Mouse (Mus musculus) heart, embryonic 15.5 days (tissue): Measurements from ENCODE around the gene Pafah1b3. TPM values are rescaled to one million over a fixed set of nuclear protein-coding genes. Genes with fewer than 3 reads are reported as not detected.

ENCODE experiments used
- ATAC-seq: fragments of 200-750 bp; cut with Nextera tagmentation; replicated peaks from 2 replicates; pipeline ENCODE4 v1.8.0; 2017; ENCODE audit warnings: low read depth, moderate TSS enrichment; ENCODE audit not compliant: insufficient number of reproducible peaks, insufficient read depth, low FRiP score
- H3K27ac ChIP-seq: fragments of 300-500 bp; sonication (generic); 2 replicates; pipeline ENCODE4 v1.5.1; 2015; ENCODE audit warnings: mild to moderate bottlenecking, inconsistent platforms
- H3K27me3 ChIP-seq: fragments of 300-500 bp; sonication (generic); 2 replicates; pipeline ENCODE4 v1.6.1; 2015; ENCODE audit warnings: inconsistent platforms
- H3K36me3 ChIP-seq: fragments of 300-500 bp; sonication (generic); 2 replicates; pipeline ENCODE4 v1.6.1; 2015; ENCODE audit warnings: mild to moderate bottlenecking, inconsistent platforms
- H3K4me1 ChIP-seq: fragments of 300-500 bp; sonication (generic); replicated peaks from 2 replicates; pipeline ENCODE4 v1.6.1; 2015; ENCODE audit warnings: inconsistent platforms
- H3K4me2 ChIP-seq: fragments of 300-500 bp; sonication (generic); 2 replicates; pipeline ENCODE4 v1.6.1; 2015; ENCODE audit warnings: inconsistent platforms, mild to moderate bottlenecking, moderate library complexity
- H3K4me3 ChIP-seq: fragments of 300-500 bp; sonication (generic); 2 replicates; pipeline ENCODE4 v1.5.1; 2015; ENCODE audit warnings: mild to moderate bottlenecking, inconsistent platforms
- H3K9ac ChIP-seq: fragments of 300-500 bp; sonication (generic); 2 replicates; pipeline ENCODE4 v1.6.1; 2015; ENCODE audit warnings: mild to moderate bottlenecking, inconsistent platforms
- H3K9me3 ChIP-seq: fragments of 300-500 bp; sonication (generic); replicated peaks from 2 replicates; pipeline ENCODE4 v1.6.1; 2016; ENCODE audit warnings: inconsistent platforms
- WGBS: fragments of 180-500 bp; shearing (Covaris S2); methylation state at CpG from one replicate; pipeline ENCODE4 v1.1.7; 2015; ENCODE audit warnings: mixed read lengths; 5-methylcytosine and 5-hydroxymethylcytosine counted together
- polyA plus RNA-seq: library from polyadenylated mRNA; unstranded; fragments of >200 nt; fragmentation: Nextera tagmentation; extraction: Ambion mirVana; gene quantifications from 2 replicates; pipeline ENCODE4 v1.2.1, GENCODE M21; 2015

Pafah1b3 gene
- polyA plus RNA-seq, 1 experiment from 2014 or later = 103 TPM

DNA sequence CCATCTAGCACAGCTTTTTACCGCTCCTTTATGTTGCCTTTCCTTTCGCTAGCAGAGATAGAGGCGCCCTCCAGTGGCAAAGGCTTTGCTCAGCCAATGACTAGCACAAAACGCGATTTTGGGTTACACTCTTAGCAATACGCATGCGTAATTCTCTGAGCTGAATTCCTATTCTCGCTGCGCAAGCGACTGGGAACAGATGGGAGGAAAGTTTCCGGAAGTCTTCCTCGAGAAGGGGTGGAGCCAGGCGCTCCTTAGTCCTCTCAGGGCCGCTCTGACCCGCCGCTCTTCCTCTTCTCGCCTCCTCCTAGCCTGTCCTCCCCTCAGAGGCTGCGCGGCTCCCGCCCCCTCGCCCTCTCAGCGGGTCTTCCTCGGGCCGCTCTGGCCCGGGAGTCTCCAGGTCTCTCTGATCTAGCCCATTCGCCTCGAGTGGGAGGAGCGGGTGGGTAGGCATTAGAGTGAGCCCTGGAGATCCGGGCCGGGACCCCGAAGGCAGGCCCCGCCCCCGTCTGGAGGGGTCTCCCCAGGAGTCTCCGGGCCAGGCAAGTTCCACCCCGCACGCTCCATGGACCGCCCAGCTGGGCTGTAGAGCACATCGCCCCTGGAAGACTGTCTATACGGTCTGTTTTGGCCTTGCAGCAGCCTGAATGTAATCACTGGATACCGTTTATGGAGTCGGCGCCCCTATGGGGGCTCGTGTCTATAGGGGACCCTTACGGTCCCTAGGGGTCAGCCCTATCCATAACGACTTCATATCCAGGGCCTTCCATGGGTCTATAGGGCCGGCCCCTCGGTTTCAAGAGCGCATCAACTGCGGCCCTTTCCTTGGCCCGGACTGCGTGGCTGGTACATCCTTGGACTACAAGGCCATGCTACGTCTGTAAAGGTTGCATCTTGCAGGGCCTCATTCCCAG is 19.0 kb upstream of the Pafah1b3 start, which contains the start of gene Megf8:
Gene Megf8 (plus strand): TSS at position 633 of the 914 bp plus-strand sequence.
- Histone ChIP-seq H3K36me3 (no peaks in the 10 kb centered on the region), H3K9ac (peak within 1 kb of the TSS; percentile 67), H3K4me2 (peak within 1 kb of the TSS; percentile 91), H3K4me1 (peaks cover 36% of the 10 kb centered on the region), H3K27ac (peak within 1 kb of the TSS; percentile 82), H3K9me3 (no peaks in the 10 kb centered on the region), H3K4me3 (peak within 1 kb of the TSS; percentile 68), H3K27me3 (peaks cover 44% of the 10 kb centered on the region)
- under 1% methylated on average over 52 of the region's 52 CpGs for WGBS
- peak; percentile 97 for ATAC-seq

DNA sequence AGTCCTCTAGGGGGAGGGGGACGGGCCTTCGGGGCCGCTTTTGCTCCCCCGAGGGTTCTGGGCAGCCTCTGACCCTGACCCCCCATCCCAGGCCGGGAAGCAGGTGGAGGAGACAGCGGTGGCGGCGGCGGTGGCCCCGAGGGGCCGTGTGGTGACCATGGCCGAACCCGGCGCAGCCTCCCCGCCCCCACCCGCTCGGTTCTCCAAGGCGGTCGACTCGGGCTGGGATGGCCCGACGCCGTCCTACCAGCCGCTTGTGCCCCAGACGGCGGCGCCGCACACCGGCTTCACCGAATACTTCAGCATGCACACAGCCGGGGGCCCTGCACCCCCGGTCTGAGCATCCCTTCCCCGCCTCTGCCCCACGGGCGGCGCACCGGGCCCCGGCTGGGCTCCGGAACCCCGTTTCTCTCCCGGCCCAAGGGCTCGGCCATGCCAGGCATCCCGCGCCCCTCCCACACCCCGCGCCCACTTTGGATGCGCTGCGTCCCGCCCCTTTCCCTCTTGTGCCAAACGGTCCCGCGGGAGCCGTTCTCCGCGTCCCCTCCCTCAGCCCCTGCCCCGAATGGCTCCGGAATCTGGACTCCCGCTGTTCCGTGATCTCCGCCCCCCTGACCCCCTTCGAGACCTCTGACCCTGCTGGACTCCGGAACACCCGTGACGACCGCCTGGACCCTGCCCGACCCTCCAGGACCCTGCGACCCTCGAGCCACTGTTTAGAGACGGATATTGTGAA is 17.7 kb upstream of the Pafah1b3 start:
- Histone ChIP-seq H3K27ac (no peak overlapping the region), H3K9ac (peak overlapping the region; percentile 45), H3K4me2 (peak overlapping the region; percentile 91), H3K9me3 (no peaks in the 10 kb centered on the region), H3K27me3 (peaks cover 53% of the 10 kb centered on the region), H3K4me3 (peak overlapping the region; percentile 68), H3K4me1 (peaks cover 29% of the 10 kb centered on the region), H3K36me3 (no peaks in the 10 kb centered on the region)
- ATAC-seq = no peak
- WGBS = 1% methylated on average over 66 of the region's 69 CpGs

DNA sequence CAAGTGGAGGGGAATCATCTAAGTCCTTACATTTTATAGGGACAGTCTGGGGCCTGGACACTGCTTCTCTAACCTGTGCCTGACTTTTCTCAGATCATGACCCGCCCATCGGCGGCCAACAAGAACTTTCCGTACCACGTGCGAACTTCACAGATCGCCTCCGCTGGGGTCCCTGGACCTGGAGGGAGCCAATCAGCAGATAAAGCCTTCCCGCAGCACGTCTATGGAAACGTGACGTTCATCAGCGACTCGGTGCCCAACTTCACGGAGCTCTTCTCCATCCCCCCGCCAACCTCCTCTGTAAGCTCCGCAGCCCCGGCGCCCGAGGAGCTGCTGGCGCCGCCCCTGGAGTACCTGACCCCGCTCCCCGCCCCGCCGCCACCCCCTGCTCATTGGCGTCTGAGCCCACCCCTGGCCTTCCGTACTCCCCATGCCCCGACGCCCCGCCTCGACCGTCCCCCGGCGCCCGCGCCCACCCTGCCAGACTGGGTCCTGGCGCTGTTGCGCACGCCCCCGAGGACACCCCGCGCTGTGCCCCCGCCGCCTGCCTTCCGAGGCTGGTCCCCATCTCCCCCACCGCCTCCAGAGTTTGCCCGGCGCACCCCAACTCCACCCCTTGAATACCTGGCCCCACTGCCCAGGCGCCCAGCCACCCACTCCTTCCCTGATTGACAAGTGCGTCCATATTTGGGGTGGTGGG is 17.0 kb upstream of the Pafah1b3 start:
- H3K9me3 ChIP-seq = no peaks in the 10 kb centered on the region
- WGBS = 2% methylated on average over 51 of the region's 51 CpGs
- peak overlapping the region; percentile 45; the same call in 1 of the 2 replicates for H3K9ac ChIP-seq
- H3K27me3 ChIP-seq = peaks cover 57% of the 10 kb centered on the region
- H3K27ac ChIP-seq = no peak overlapping the region
- ATAC-seq = no peak
- peak overlapping the region; percentile 68 for H3K4me3 ChIP-seq
- H3K4me1 ChIP-seq = peaks cover 29% of the 10 kb centered on the region
- no peaks in the 10 kb centered on the region for H3K36me3 ChIP-seq
- peak overlapping the region; percentile 91 for H3K4me2 ChIP-seq

DNA sequence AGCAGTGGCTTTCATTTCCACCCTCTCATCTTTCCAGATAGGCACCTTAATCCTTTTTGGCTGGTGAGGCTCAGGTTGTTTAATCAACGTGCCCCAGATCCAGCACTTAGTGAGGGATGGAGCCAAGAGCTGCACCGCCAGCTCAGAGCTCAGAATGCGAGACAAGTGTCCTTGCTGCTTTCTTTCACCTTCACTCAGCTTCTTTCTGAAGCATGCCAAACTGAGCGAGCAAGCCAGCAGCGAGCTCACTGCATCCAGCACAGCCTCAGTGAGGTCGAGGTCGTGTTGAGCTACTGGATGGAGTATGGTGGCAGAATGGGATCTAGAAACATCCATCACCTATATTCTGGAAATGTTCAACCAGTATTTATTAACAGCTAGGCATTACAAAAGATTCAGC is 15.5 kb upstream of the Pafah1b3 start:
- Histone ChIP-seq H3K9ac (no peak overlapping the region), H3K27me3 (peaks cover 72% of the 10 kb centered on the region), H3K27ac (no peak overlapping the region), H3K4me3 (no peak overlapping the region), H3K4me2 (no peak overlapping the region), H3K9me3 (no peaks in the 10 kb centered on the region), H3K4me1 (peaks cover 29% of the 10 kb centered on the region), H3K36me3 (no peaks in the 10 kb centered on the region)
- 27% methylated on average over 7 of the region's 7 CpGs for whole genome bisulfite sequencing
- ATAC-seq = no peak

DNA sequence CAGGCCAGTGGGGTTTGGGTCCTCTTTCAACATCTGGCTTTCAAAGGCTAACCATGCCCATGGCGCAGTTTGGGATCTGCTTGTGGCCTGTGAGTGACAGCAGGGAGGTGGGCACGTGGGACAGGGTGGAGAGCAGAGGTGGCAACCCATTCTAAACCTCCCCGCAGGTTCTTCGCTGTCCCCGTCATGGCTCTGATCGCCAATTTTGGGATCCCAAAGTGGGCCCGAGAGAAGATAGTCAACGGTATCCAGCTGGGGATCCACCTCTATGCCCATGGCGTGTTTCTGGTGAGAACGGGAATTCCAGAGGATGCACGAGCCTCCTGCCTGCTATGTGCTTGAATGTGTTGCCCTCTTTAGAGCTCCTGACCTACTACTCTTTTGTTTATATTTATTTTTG is 13.4 kb upstream of the Pafah1b3 start:
- Histone ChIP-seq H3K4me2 (no peak overlapping the region), H3K27ac (no peak overlapping the region), H3K36me3 (no peaks in the 10 kb centered on the region), H3K4me1 (peaks cover 19% of the 10 kb centered on the region), H3K9ac (no peak overlapping the region), H3K4me3 (no peak overlapping the region), H3K9me3 (no peaks in the 10 kb centered on the region), H3K27me3 (peaks cover 89% of the 10 kb centered on the region)
- WGBS = 74% methylated on average over 11 of the region's 11 CpGs
- ATAC-seq = no peak

DNA sequence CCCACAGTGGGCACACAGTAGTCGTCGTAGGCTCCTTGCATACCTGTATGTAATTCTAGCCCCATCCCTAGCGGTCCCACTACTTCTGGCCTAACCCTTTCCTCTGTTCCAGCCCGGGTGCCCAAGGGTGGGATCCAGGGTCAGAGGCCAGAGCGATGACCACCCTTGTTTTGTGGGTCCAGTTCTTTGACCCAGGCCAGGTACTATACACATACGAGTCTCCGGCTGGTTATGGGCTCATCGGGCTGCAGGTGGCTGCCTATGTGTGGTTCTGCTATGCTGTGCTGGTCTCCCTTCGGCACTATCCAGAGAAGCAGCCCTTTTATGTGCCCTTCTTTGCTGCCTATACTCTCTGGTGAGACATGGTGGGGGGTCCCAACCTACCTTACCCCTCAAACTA is 11.6 kb upstream of the Pafah1b3 start:
- Histone ChIP-seq H3K9me3 (no peaks in the 10 kb centered on the region), H3K36me3 (no peaks in the 10 kb centered on the region), H3K9ac (no peak overlapping the region), H3K27me3 (peaks cover 82% of the 10 kb centered on the region), H3K4me2 (no peak overlapping the region), H3K27ac (no peak overlapping the region), H3K4me3 (no peak overlapping the region), H3K4me1 (peaks cover 7% of the 10 kb centered on the region)
- 85% methylated on average over 9 of the region's 9 CpGs for WGBS
- ATAC-seq = no peak

DNA sequence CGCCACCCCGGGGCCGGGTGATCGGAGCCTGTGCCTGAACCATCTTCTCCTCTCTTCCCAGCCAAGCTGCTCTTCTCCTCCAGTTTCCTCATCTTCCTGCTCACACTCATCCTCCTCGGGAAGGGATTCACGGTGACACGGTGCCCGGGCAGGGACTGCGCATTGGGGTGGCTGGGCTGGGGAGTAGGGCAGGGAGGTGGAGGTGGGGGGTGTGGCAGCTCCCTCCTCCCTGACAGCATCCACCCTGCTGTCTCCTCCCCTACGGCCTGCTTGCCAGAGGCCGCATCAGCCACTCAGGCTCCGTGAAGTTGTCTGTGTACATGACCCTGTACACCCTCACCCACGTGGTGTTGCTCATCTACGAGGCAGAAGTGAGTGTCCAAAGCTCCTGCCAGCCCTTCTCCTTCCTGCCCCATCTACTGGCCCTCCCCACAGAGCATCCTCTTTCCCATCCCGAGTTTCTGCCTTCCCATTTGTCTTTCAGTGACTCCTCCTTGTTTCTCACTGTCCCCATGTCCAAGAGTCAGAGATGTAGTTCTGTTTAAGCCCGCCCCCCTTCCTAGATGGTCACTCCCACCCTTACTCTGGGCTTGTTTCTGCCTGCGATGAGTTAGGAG is 11.0 kb upstream of the Pafah1b3 start:
- no peak overlapping the region for H3K27ac ChIP-seq
- H3K4me1 ChIP-seq = peaks cover 7% of the 10 kb centered on the region
- ATAC-seq = no peak
- no peak overlapping the region for H3K4me2 ChIP-seq
- H3K4me3 ChIP-seq = no peak overlapping the region
- H3K36me3 ChIP-seq = no peaks in the 10 kb centered on the region
- no peaks in the 10 kb centered on the region for H3K9me3 ChIP-seq
- no peak overlapping the region for H3K9ac ChIP-seq
- H3K27me3 ChIP-seq = peaks cover 78% of the 10 kb centered on the region
- WGBS = 62% methylated on average over 17 of the region's 17 CpGs

DNA sequence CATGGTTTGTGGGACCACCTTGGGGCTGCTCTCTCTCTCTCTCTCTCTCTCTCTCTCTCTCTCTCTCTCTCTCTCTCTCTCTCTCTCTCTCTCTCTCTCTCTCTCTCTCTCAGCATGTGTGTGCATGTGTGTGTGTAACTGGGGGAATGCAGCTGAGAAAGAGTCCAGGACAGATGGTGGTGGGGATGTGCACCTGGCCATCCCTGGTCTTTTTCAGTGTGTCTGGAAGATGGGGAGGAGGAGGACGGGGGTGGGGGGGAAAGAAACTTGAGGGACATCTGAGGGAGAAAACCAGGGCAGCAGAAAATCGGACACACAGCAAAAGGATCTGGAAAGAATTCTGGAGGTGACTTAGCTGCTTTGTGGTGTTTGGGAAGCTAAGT is 8.8 kb upstream of the Pafah1b3 start:
- Histone ChIP-seq H3K4me3 (no peak overlapping the region), H3K4me2 (no peak overlapping the region; the same call in 1 of the 2 replicates), H3K36me3 (no peaks in the 10 kb centered on the region), H3K27me3 (peaks cover 65% of the 10 kb centered on the region), H3K4me1 (peaks cover 7% of the 10 kb centered on the region), H3K9me3 (no peaks in the 10 kb centered on the region), H3K9ac (no peak overlapping the region), H3K27ac (no peak overlapping the region)
- ATAC-seq = no peak
- WGBS = 44% methylated on average over 2 of the region's 2 CpGs

DNA sequence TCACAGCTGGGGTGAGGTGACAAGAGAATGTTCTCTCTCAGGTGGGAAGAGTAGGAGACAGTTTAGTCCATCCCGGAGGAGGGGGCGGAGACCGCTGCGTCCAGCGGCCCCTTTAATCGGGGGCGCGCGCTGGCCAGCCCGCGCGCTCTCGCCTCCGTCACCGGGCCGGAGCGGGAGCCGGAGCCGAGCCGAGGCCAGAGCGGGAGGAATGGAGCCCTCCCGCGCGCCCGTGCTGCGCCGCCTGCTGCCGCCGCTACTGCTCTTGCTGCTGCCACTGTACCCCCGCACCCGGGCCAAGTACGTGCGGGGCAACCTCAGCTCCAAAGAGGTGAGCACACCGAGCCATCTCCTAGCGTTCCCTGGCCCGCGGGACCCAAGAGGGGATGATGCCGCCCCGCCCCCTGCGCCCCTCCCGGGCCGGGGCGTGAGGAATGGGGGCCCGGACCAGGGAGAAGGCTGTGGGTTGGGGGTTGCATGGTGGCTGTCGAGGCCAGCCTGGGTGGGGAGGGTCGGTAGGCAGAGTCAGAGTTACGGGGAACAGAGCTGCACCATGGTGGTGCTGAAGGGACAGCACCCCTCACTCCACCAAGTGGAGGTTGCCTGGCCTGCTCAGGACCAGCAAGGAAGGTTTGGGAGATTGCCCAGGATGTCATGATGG is 8.3 kb upstream of the Pafah1b3 start, which contains the start of gene Tmem145:
Gene Tmem145 (plus strand): TSS at position 151 of the 658 bp plus-strand sequence.
- Histone ChIP-seq H3K9ac (0 out of 2 replicates have a peak within 1 kb of the TSS, but pooled peaks have one; percentile 14), H3K27me3 (peaks cover 60% of the 10 kb centered on the region)
- ATAC-seq = peak; percentile 63; the same call in 1 of the 2 replicates

DNA sequence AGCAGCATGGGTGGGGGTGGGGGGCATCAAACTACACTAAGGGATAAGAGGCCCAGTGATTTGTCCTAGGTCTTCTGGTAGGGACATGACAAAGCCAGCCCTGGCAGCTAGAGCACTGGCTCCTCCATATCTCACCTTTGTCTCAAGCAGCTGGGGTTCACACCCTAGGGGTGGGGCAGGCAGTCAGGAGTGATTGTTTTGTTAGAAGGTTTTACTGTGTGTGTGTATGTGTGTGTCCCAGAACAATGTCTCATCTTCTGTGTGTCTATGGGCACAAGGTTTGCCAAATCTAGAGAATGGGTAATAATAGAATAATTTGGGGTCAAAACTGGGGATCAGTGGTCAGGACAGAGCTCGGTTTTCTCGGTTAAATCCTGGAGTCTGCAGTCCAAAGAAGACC is 7.7 kb upstream of the Pafah1b3 start:
- Histone ChIP-seq H3K9me3 (no peaks in the 10 kb centered on the region), H3K4me2 (peak overlapping the region; percentile 79), H3K9ac (no peak overlapping the region), H3K27ac (no peak overlapping the region), H3K4me3 (peak overlapping the region; percentile 48), H3K36me3 (no peaks in the 10 kb centered on the region), H3K4me1 (peaks cover 7% of the 10 kb centered on the region), H3K27me3 (peaks cover 58% of the 10 kb centered on the region)
- ATAC-seq = no peak
- WGBS = 0% methylated on average over 2 of the region's 2 CpGs

More for the DNA sequence above, 8.3 kb upstream of the Pafah1b3 start, which contains the start of gene Tmem145:
- H3K4me3 ChIP-seq = peak within 1 kb of the TSS; percentile 48
- no peaks in the 10 kb centered on the region for H3K36me3 ChIP-seq
- no peaks in the 10 kb centered on the region for H3K9me3 ChIP-seq
- peaks cover 7% of the 10 kb centered on the region for H3K4me1 ChIP-seq
- WGBS = under 1% methylated on average over 45 of the region's 47 CpGs
- H3K27ac ChIP-seq = no peak within 1 kb of the TSS
- H3K4me2 ChIP-seq = peak within 1 kb of the TSS; percentile 79
